Mouse (Mus musculus): Measurements from ENCODE around the gene Pkmyt1. TPM values are rescaled to one million over a fixed set of nuclear protein-coding genes. Genes with fewer than 3 reads are reported as not detected.

The Pkmyt1 gene
- polyA plus RNA-seq, 1 experiment, result 24.4 TPM

DNA sequence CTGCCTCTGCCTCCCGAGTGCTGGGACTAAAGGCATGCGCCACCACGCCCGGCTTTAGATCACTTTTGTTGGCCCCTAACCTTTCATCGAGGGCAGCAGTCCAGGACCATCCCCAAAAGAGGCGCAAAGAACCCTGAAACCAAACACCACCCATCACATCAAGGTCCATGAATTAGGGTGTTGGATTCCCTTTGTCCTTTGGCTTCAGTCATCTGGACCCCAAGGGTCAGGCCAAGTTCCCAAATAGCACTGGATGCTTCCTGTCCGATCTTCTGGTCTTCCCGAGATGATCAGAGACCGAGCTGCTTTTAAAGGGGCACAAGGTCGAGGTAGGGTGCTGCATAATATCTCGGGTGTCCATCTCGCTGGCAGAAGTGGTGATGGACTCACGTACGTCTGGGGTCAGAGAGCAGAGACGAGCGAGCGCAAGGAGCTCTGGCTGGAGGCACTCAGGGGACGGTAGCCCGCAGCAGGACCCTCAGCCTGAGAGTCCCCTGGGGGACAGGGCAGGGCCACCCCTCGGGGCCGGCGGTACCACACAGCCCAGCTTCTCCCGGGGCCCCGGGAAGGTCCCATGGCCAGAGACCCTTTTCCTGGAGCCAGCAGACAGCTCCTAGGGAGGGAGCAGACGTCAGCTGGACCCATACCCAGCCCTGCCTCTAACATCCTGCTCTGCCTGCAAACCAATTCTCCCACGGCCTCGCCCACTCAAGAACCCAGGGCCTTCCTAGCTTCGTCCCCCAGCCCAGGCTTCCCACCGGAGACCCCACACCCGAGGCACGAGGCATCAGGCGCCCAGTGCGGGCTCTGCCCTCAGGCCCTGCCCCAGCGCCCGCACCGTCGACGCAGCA, 15.4 kb downstream of the Pkmyt1 start:
- no peak for DNase-seq (ENCODE audit: low read depth)
- TF ChIP-seq POLR2A (IDR thresholded peaks at IDR 0.05; ENCODE audit: borderline replicate concordance, extremely low read depth, insufficient read depth, insufficient read length, poor library complexity, severe bottlenecking) (no peak), CTCF (IDR thresholded peaks at IDR 0.05; ENCODE audit: borderline replicate concordance, extremely low read depth, insufficient read depth, insufficient read length) (no peak)

DNA sequence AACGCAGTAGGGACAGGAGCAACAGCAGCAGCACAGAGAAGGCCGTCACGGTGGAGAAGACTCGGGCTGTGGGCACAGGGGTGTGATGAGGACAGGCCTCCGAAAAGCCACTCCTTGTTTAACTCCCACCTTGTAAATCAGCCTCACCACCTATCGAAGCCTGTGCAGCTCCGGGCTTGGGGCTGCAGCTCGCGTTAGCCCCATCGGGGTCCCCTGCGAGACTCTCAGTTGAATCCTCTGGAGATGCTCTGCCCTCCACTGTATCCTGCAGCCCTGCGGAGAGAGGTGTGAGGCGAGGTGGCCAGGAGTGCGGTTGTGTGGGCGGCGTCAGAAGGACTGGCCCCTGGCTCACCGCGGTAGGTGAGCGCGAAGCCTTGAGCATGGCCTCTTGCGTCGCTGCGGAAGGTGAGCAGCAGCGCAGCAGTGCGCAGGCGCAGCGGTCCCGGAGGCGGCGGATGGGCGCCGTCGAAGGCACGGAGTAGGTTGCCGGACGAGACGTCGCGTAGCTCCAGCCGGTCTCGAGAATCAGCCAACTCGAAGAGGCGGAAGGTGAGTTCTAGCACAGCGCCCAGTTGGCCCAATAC, 16.2 kb downstream of the Pkmyt1 start:
- DNase-seq (ENCODE audit: low read depth), result peak; percentile 56
- TF ChIP-seq CTCF (IDR thresholded peaks at IDR 0.05; ENCODE audit: borderline replicate concordance, extremely low read depth, insufficient read depth, insufficient read length) (no peak), POLR2A (IDR thresholded peaks at IDR 0.05; ENCODE audit: borderline replicate concordance, extremely low read depth, insufficient read depth, insufficient read length, poor library complexity, severe bottlenecking) (no peak)

DNA sequence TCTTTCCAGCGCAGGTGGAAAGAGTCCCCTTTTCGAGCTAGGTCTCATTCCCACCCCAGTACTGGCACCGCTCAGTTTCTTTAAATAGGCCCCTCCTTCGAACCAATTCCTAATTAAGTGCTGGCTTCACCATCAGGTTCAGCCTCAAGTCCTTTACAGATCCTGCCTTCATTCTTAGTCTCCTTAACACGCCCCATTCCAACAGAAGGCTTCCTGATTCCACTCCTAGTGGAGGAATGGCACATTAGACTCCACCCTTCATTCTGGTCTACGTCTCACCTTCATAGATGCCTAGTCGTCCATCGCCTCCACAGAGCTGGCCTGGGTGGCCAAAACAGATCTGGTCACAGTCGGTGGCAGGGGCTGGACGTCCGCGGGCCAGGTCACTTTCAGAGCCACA, 16.8 kb downstream of the Pkmyt1 start:
- TF ChIP-seq CTCF (IDR thresholded peaks at IDR 0.05; ENCODE audit: borderline replicate concordance, extremely low read depth, insufficient read depth, insufficient read length) (no peak), POLR2A (IDR thresholded peaks at IDR 0.05; ENCODE audit: borderline replicate concordance, extremely low read depth, insufficient read depth, insufficient read length, poor library complexity, severe bottlenecking) (no peak)
- DNase-seq (ENCODE audit: low read depth), result no peak

DNA sequence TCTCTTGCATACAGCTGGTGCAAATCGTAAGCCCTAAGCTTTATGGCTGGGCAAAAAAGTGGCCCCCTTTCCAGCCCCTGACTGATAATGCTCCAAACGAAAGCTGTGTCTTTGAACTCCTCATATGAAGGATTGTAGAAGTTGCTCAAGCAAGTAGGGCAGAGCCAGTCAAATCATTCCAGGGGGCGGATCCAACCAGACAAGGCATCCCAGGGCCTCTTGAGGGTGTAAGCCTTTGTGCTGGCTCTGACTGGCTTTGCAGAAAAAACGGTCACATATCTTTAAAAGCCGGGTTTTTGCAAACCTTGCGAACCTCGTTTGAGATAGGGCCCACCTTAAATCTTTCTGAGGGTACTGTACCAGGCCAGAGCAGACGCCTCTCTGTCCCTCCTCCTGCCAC, 17.9 kb downstream of the Pkmyt1 start:
- TF ChIP-seq CTCF (IDR thresholded peaks at IDR 0.05; ENCODE audit: borderline replicate concordance, extremely low read depth, insufficient read depth, insufficient read length) (no peak), POLR2A (IDR thresholded peaks at IDR 0.05; ENCODE audit: borderline replicate concordance, extremely low read depth, insufficient read depth, insufficient read length, poor library complexity, severe bottlenecking) (no peak)
- no peak for DNase-seq (ENCODE audit: low read depth)

DNA sequence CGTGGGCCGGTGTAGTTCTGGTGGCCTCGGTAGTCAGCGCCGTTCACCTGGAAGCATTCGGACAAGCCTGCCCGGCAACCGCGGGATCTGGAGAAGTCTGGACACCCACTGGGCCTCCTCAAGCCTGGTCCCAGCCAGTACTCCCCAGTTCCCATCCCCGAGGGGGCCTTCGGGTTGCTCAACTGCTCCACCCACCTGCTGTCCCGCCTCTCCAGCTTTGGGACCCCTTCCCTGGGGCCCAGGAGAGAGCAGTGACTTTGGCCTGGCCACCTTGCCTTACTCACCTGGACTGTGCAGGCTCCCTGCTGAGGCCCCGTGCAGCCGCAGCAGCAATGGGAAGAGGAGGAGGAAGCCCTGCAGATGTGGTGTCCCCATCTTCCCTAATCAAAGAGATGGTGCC, 18.5 kb downstream of the Pkmyt1 start:
- TF ChIP-seq CTCF (IDR thresholded peaks at IDR 0.05; ENCODE audit: borderline replicate concordance, extremely low read depth, insufficient read depth, insufficient read length) (no peak), POLR2A (IDR thresholded peaks at IDR 0.05; ENCODE audit: borderline replicate concordance, extremely low read depth, insufficient read depth, insufficient read length, poor library complexity, severe bottlenecking) (no peak)
- DNase-seq (ENCODE audit: low read depth), result no peak

- peak; percentile 61 for DNase-seq (ENCODE audit: low read depth)
- TF ChIP-seq CTCF (IDR thresholded peaks at IDR 0.05; ENCODE audit: borderline replicate concordance, extremely low read depth, insufficient read depth, insufficient read length) (no peak), POLR2A (IDR thresholded peaks at IDR 0.05; ENCODE audit: borderline replicate concordance, extremely low read depth, insufficient read depth, insufficient read length, poor library complexity, severe bottlenecking) (no peak)
Measured at GRCm38 (mm10) chr17:23745301-23746251, 19.4 kb downstream of the Pkmyt1 start, which contains the start of gene Kremen2. Kremen2 (minus strand) TSS chr17:23745833.

GRCm38 (mm10) chr17:23746311-23746710, 20.2 kb downstream of the Pkmyt1 start:
- DNase-seq (ENCODE audit: low read depth), result peak; percentile 26
- TF ChIP-seq POLR2A (IDR thresholded peaks at IDR 0.05; ENCODE audit: borderline replicate concordance, extremely low read depth, insufficient read depth, insufficient read length, poor library complexity, severe bottlenecking), result no peak
- peak; percentile 22; the same call in 1 of the 2 replicates for TF ChIP-seq CTCF (IDR thresholded peaks at IDR 0.05; ENCODE audit: borderline replicate concordance, extremely low read depth, insufficient read depth, insufficient read length)

DNA sequence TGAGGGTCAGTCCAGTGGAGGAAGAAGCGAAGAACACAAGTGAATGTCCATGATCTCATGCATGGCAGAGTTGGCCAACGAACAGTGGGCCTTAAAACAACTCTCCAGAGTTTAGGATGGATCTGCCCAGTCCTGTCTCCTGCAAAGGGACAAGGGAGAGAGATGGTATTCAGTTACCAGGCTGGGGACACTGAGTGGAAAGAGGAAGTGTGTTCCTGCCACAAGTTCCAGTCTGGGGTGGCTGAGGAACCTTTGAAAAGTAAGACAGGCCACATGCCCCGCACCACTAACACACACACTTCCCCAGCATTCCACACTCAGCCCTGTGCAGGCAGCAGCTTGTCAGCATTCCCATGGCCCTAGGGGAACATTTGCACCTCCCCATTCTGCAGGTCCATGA, 20.6 kb downstream of the Pkmyt1 start:
- TF ChIP-seq CTCF (IDR thresholded peaks at IDR 0.05; ENCODE audit: borderline replicate concordance, extremely low read depth, insufficient read depth, insufficient read length), result no peak
- TF ChIP-seq POLR2A (IDR thresholded peaks at IDR 0.05; ENCODE audit: borderline replicate concordance, extremely low read depth, insufficient read depth, insufficient read length, poor library complexity, severe bottlenecking), result no peak
- DNase-seq (ENCODE audit: low read depth), result no peak

DNA sequence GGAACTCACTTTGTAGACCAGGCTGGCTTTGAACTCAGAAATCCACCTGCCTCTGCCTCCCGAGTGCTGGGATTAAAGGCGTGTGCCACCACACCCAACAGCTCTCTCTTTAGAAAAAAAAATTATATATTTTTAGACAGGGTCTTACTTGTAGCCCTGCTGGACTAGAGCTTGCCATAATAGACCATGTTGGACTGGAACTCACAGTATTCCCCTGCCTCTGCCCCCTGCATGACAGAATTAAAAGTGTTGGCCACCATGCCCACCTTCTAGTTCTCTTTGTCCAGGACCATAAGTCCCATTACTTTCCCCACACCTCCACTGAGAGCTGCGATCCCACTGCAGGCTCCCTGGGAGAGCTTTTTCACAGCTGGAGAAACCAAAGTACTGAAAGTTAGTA, 21.3 kb downstream of the Pkmyt1 start:
- no peak for DNase-seq (ENCODE audit: low read depth)
- TF ChIP-seq POLR2A (IDR thresholded peaks at IDR 0.05; ENCODE audit: borderline replicate concordance, extremely low read depth, insufficient read depth, insufficient read length, poor library complexity, severe bottlenecking) (no peak), CTCF (IDR thresholded peaks at IDR 0.05; ENCODE audit: borderline replicate concordance, extremely low read depth, insufficient read depth, insufficient read length) (no peak)

DNA sequence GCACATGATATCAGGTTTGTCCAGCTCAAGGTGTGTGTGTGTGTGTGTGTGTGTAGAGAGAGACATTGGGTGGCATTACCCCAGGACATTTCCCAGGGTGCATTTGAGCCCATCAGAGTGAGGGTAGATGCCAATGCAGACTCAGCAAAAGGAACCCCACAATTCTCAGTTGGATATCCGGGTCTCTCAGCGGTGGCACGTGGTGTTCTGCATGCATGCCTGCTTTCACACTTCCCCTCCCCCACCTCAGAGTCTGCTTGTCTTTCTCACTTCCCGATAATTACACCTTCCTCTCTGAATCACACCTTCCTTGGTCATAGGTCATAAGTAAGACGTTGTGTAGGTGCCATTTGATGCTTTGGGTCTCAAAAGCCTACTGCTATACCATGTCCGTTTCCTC, 21.9 kb downstream of the Pkmyt1 start:
- no peak for DNase-seq (ENCODE audit: low read depth)
- TF ChIP-seq POLR2A (IDR thresholded peaks at IDR 0.05; ENCODE audit: borderline replicate concordance, extremely low read depth, insufficient read depth, insufficient read length, poor library complexity, severe bottlenecking) (no peak), CTCF (IDR thresholded peaks at IDR 0.05; ENCODE audit: borderline replicate concordance, extremely low read depth, insufficient read depth, insufficient read length) (no peak)
